Mouse (Mus musculus) stomach, embryonic 14.5 days (tissue): ENCODE data around the gene Papolb. TPM values are rescaled to one million over a fixed set of nuclear protein-coding genes. Genes with fewer than 3 reads are reported as not detected.

ENCODE experiments used
- ATAC-seq: fragments of 200-750 bp; cut with Nextera tagmentation; 2 replicates; pipeline ENCODE4 v1.8.0; 2017; ENCODE audit warnings: low read depth, moderate TSS enrichment; ENCODE audit not compliant: insufficient number of reproducible peaks, insufficient read depth, low FRiP score
- H3K27ac ChIP-seq: fragments of 300-500 bp; sonication (generic); 2 replicates; pipeline ENCODE4 v1.5.1; 2014; ENCODE audit warnings: mild to moderate bottlenecking, low read length, moderate library complexity, mixed read lengths
- H3K27me3 ChIP-seq: fragments of 300-500 bp; sonication (generic); 2 replicates; pipeline ENCODE4 v1.6.1; 2014; ENCODE audit warnings: low read length, control low read depth, mixed read lengths; ENCODE audit not compliant: control insufficient read depth, insufficient read depth
- H3K36me3 ChIP-seq: fragments of 300-500 bp; sonication (generic); 2 replicates; pipeline ENCODE4 v1.6.1; 2014; ENCODE audit warnings: mild to moderate bottlenecking, control low read depth, low read length, moderate library complexity, mixed read lengths; ENCODE audit not compliant: control insufficient read depth, insufficient read depth
- H3K4me1 ChIP-seq: fragments of 300-500 bp; sonication (generic); 2 replicates; pipeline ENCODE4 v1.6.1; 2014; ENCODE audit warnings: low read length, control low read depth, mixed read lengths; ENCODE audit not compliant: control insufficient read depth, insufficient read depth
- H3K4me2 ChIP-seq: fragments of 300-500 bp; sonication (generic); replicated peaks from 2 replicates; pipeline ENCODE4 v1.6.1; 2014; ENCODE audit warnings: low read depth, low read length, control low read depth
- H3K4me3 ChIP-seq: fragments of 300-500 bp; sonication (generic); 2 replicates; pipeline ENCODE4 v1.5.1; 2014; ENCODE audit warnings: low read depth, low read length, control low read depth
- H3K9ac ChIP-seq: fragments of 300-500 bp; sonication (generic); replicated peaks from 2 replicates; pipeline ENCODE4 v1.6.1; 2014; ENCODE audit warnings: low read depth, mild to moderate bottlenecking, control low read depth, low read length, moderate library complexity, mixed read lengths
- H3K9me3 ChIP-seq: fragments of 300-500 bp; sonication (generic); 2 replicates; pipeline ENCODE4 v1.6.1; 2016; ENCODE audit warnings: low read depth, low read length, control low read depth; ENCODE audit not compliant: control insufficient read depth
- WGBS: fragments of 180-500 bp; shearing (Covaris S2); extraction: QIAGEN DNeasy Blood & Tissue Kit; methylation state at CpG from one replicate; pipeline ENCODE4 v1.1.7; 2014; 5-methylcytosine and 5-hydroxymethylcytosine counted together
- polyA plus RNA-seq: library from polyadenylated mRNA; unstranded; fragments of >200 nt; fragmentation: Nextera tagmentation; extraction: Ambion mirVana; gene quantifications from 2 replicates; pipeline ENCODE4 v1.2.1, GENCODE M21; 2014

The Papolb gene
- polyA plus RNA-seq, 1 experiment from 2014 or later: 0.07 TPM

GRCm38 (mm10) chr5:142486654-142487053, 43.2 kb downstream of the Papolb start:
- no peak for ATAC-seq
- no peaks in the 10 kb centered on the region for H3K36me3 ChIP-seq
- WGBS: 48% methylated on average over 9 of the region's 9 CpGs
- H3K9ac ChIP-seq: no peak overlapping the region
- H3K27me3 ChIP-seq: no peaks in the 10 kb centered on the region
- no peaks in the 10 kb centered on the region for H3K4me1 ChIP-seq
- H3K27ac ChIP-seq: no peak overlapping the region
- no peak overlapping the region for H3K4me3 ChIP-seq
- no peaks in the 10 kb centered on the region for H3K9me3 ChIP-seq
- H3K4me2 ChIP-seq: no peak overlapping the region

DNA sequence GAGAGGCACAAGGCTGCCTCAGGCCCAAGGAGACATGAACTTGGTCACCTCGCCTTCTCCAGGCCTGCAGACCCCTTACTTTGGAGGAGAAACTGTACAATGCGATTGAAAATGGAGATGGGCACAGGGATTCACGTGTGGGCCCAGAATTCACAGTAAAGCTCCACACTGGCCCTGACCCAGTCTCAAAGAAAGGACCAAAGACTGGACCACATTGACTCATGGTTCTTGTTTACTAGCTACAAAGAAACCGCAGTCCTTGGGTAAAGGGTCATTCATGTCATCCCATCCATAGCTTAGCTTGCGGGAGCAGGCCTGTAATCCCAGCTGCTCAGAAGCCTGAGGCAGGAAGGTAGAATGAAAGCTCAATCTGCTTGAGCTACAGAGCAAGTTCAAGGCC, 46.3 kb downstream of the Papolb start:
- WGBS: 92% methylated on average over 5 of the region's 5 CpGs
- no peaks in the 10 kb centered on the region for H3K9me3 ChIP-seq
- H3K27ac ChIP-seq: no peak overlapping the region
- no peaks in the 10 kb centered on the region for H3K27me3 ChIP-seq
- H3K4me2 ChIP-seq: no peak overlapping the region
- H3K36me3 ChIP-seq: no peaks in the 10 kb centered on the region
- ATAC-seq: no peak
- H3K4me1 ChIP-seq: no peaks in the 10 kb centered on the region
- H3K4me3 ChIP-seq: no peak overlapping the region
- no peak overlapping the region for H3K9ac ChIP-seq

GRCm38 (mm10) chr5:142482512-142482911, 47.4 kb downstream of the Papolb start:
- Histone ChIP-seq H3K9me3 (no peaks in the 10 kb centered on the region), H3K4me1 (no peaks in the 10 kb centered on the region), H3K9ac (no peak overlapping the region), H3K27ac (no peak overlapping the region), H3K4me2 (no peak overlapping the region), H3K4me3 (no peak overlapping the region), H3K36me3 (no peaks in the 10 kb centered on the region), H3K27me3 (no peaks in the 10 kb centered on the region)
- WGBS: 66% methylated on average over 2 of the region's 2 CpGs
- ATAC-seq: no peak

DNA sequence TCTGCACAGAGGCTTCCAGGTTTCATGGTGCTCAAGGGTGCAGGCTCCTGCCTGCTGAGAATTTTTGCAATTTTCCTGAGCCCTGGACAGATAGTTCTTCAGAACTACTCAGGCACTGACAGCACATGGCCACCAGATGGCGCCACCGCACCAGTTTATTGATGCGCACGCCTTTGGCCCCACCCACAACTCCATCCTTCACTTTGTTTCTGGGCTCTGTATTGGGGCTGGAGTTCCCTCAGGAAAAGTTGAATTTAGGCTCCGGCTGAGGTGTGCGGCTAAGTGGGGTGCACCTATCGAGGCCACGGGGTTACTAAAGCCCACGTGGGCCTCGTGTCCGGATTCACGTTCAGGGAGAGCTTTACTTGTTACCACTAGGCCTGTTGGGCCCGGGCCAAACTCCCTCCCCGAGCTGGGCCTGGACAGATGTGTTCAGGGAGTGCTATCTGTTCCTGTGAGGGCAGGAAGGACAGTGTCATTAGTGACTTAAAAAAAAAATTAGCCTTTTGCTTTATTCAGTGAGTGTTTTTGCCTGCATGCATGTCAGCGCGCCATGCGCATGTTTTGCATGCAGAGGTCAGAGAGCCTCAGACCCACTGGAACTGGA, 50.9 kb downstream of the Papolb start:
- no peaks in the 10 kb centered on the region for H3K9me3 ChIP-seq
- 26% methylated on average over 17 of the region's 17 CpGs for WGBS
- no peaks in the 10 kb centered on the region for H3K4me1 ChIP-seq
- ATAC-seq: peak; percentile 57; the same call in 1 of the 2 replicates
- 0 out of 2 replicates have a peak overlapping the region, but pooled peaks have one; percentile 26 for H3K4me2 ChIP-seq
- no peak overlapping the region for H3K9ac ChIP-seq
- H3K4me3 ChIP-seq: peak overlapping the region; percentile 6; the same call in 1 of the 2 replicates
- no peak overlapping the region for H3K27ac ChIP-seq
- no peaks in the 10 kb centered on the region for H3K36me3 ChIP-seq
- H3K27me3 ChIP-seq: no peaks in the 10 kb centered on the region

GRCm38 (mm10) chr5:142477866-142478615, 51.8 kb downstream of the Papolb start:
- no peak overlapping the region for H3K27ac ChIP-seq

GRCm38 (mm10) chr5:142477346-142477745, 52.5 kb downstream of the Papolb start:
- no peaks in the 10 kb centered on the region for H3K4me1 ChIP-seq
- WGBS: 89% methylated on average over 12 of the region's 12 CpGs
- H3K27me3 ChIP-seq: no peaks in the 10 kb centered on the region
- H3K9ac ChIP-seq: no peak overlapping the region
- no peak overlapping the region for H3K4me2 ChIP-seq
- H3K36me3 ChIP-seq: no peaks in the 10 kb centered on the region
- no peaks in the 10 kb centered on the region for H3K9me3 ChIP-seq
- H3K4me3 ChIP-seq: no peak overlapping the region
- no peak for ATAC-seq
- H3K27ac ChIP-seq: no peak overlapping the region

More at GRCm38 (mm10) chr5:142477866-142478615, 51.8 kb downstream of the Papolb start:
- Histone ChIP-seq H3K4me2 (no peak overlapping the region), H3K4me1 (no peaks in the 10 kb centered on the region), H3K4me3 (no peak overlapping the region), H3K9me3 (no peaks in the 10 kb centered on the region), H3K27me3 (no peaks in the 10 kb centered on the region), H3K36me3 (no peaks in the 10 kb centered on the region), H3K9ac (no peak overlapping the region)
- ATAC-seq: no peak
- 89% methylated on average over 5 of the region's 5 CpGs for WGBS

Other genes with a start within 250 kb of the Papolb start
- 3.9 and 4.1 TPM in 2 replicates for gene Foxk1, start 128.6 kb downstream of the Papolb start, polyA plus RNA-seq
- 11.0 and 11.8 TPM in 2 replicates for gene Ap5z1, start 66.1 kb downstream of the Papolb start, polyA plus RNA-seq
- gene Radil, start 21.0 kb upstream of the Papolb start, polyA plus RNA-seq: 1.6 and 2.1 TPM in 2 replicates
- gene Mmd2, start 78.7 kb upstream of the Papolb start, polyA plus RNA-seq: 2.0 and 2.6 TPM in 2 replicates
- 40.1 and 42.9 TPM in 2 replicates for gene Wipi2, start 97.6 kb upstream of the Papolb start, polyA plus RNA-seq
- 7.9 and 8.1 TPM in 2 replicates for gene Slc29a4, start 162.4 kb upstream of the Papolb start, polyA plus RNA-seq